Mouse (Mus musculus): ENCODE measurements at regions not wholly inside any gene's neighbourhood (a gene's known extent, or its start where the extent isn't known, plus 50 kb on each side); places are given as distances from the start of the nearest gene placed in this dataset.

GRCm38 (mm10) chr7:71873817-71874216 is 432.6 kb downstream of the Mctp2 start:
- DNase-seq (ENCODE audit: low spot score), result no peak

GRCm38 (mm10) chr7:71872912-71873311 is 433.5 kb downstream of the Mctp2 start:
- DNase-seq (ENCODE audit: low spot score), result no peak

- DNase-seq (ENCODE audit: low spot score), result peak; percentile 32
These were observed 439.3 kb downstream of the Mctp2 start for GRCm38 (mm10) chr7:71867090-71867489.

GRCm38 (mm10) chr7:71865371-71866166 is 440.8 kb downstream of the Mctp2 start:
- DNase-seq (ENCODE audit: low spot score), result no peak

- DNase-seq (ENCODE audit: low spot score), result no peak
These were observed 453.5 kb downstream of the Mctp2 start for GRCm38 (mm10) chr7:71852864-71853263.

GRCm38 (mm10) chr7:71849174-71849573 is 457.2 kb downstream of the Mctp2 start:
- DNase-seq (ENCODE audit: low spot score), result no peak

GRCm38 (mm10) chr7:71837845-71838244 is 468.6 kb downstream of the Mctp2 start:
- DNase-seq (ENCODE audit: low spot score), result no peak

- DNase-seq (ENCODE audit: low spot score), result no peak
These were observed 474.4 kb downstream of the Mctp2 start for GRCm38 (mm10) chr7:71831790-71832525.

GRCm38 (mm10) chr7:71829567-71829966 is 476.8 kb downstream of the Mctp2 start:
- no peak for DNase-seq (ENCODE audit: low spot score)

- no peak for DNase-seq (ENCODE audit: low spot score)
These were observed 464.9 kb upstream of the Gm10295 start for GRCm38 (mm10) chr7:71816138-71816537.

GRCm38 (mm10) chr7:71794201-71794600 is 442.9 kb upstream of the Gm10295 start:
- no peak for DNase-seq (ENCODE audit: low spot score)

GRCm38 (mm10) chr7:71788401-71788800 is 437.1 kb upstream of the Gm10295 start:
- DNase-seq (ENCODE audit: low spot score), result no peak

GRCm38 (mm10) chr7:71782496-71782895 is 431.2 kb upstream of the Gm10295 start:
- DNase-seq (ENCODE audit: low spot score), result no peak

GRCm38 (mm10) chr7:71749886-71750285 is 398.6 kb upstream of the Gm10295 start:
- no peak for DNase-seq (ENCODE audit: low spot score)

GRCm38 (mm10) chr7:71746118-71746897 is 395.0 kb upstream of the Gm10295 start:
- DNase-seq (ENCODE audit: low spot score), result no peak

- no peak for DNase-seq (ENCODE audit: low spot score)
These were observed 377.2 kb upstream of the Gm10295 start for GRCm38 (mm10) chr7:71728509-71728908.

GRCm38 (mm10) chr7:71708209-71708608 is 356.9 kb upstream of the Gm10295 start:
- no peak for DNase-seq (ENCODE audit: low spot score)

- no peak for DNase-seq (ENCODE audit: low spot score)
These were observed 354.9 kb upstream of the Gm10295 start for GRCm38 (mm10) chr7:71706201-71706600.

GRCm38 (mm10) chr7:71705426-71706050 is 354.3 kb upstream of the Gm10295 start:
- no peak for DNase-seq (ENCODE audit: low spot score)

GRCm38 (mm10) chr7:71704661-71705240 is 353.5 kb upstream of the Gm10295 start:
- no peak for DNase-seq (ENCODE audit: low spot score)

Measured in adipocyte (in vitro differentiated cells).